Mouse (Mus musculus) liver, embryonic 15.5 days (tissue): Measurements from ENCODE around the gene Man2a1. TPM values are rescaled to one million over a fixed set of nuclear protein-coding genes. Genes with fewer than 3 reads are reported as not detected.

Experiments
- ATAC-seq: fragments of 200-750 bp; cut with Nextera tagmentation; 2 replicates; pipeline ENCODE4 v1.8.0; 2017; ENCODE audit warnings: moderate number of reproducible peaks, mild to moderate bottlenecking, moderate library complexity; ENCODE audit not compliant: insufficient read depth
- H3K27ac ChIP-seq: fragments of 300-500 bp; sonication (generic); replicated peaks from 2 replicates; pipeline ENCODE4 v1.5.1; 2015; ENCODE audit warnings: mild to moderate bottlenecking, inconsistent platforms
- H3K27me3 ChIP-seq: fragments of 300-500 bp; sonication (generic); 2 replicates; pipeline ENCODE4 v1.6.1; 2015; ENCODE audit warnings: mild to moderate bottlenecking, inconsistent platforms
- H3K36me3 ChIP-seq: fragments of 300-500 bp; sonication (generic); replicated peaks from 2 replicates; pipeline ENCODE4 v1.6.1; 2015; ENCODE audit warnings: moderate library complexity, mild to moderate bottlenecking, inconsistent platforms
- H3K4me1 ChIP-seq: fragments of 300-500 bp; sonication (generic); replicated peaks from 2 replicates; pipeline ENCODE4 v1.6.1; 2015; ENCODE audit warnings: inconsistent platforms
- H3K4me2 ChIP-seq: fragments of 300-500 bp; sonication (generic); 2 replicates; pipeline ENCODE4 v1.6.1; 2015; ENCODE audit warnings: moderate library complexity, mild to moderate bottlenecking, inconsistent platforms
- H3K4me3 ChIP-seq: fragments of 300-500 bp; sonication (generic); replicated peaks from 2 replicates; pipeline ENCODE4 v1.5.1; 2015; ENCODE audit warnings: mild to moderate bottlenecking, inconsistent platforms
- H3K9ac ChIP-seq: fragments of 300-500 bp; sonication (generic); 2 replicates; pipeline ENCODE4 v1.6.1; 2015; ENCODE audit warnings: moderate library complexity, mild to moderate bottlenecking, inconsistent platforms
- H3K9me3 ChIP-seq: fragments of 300-500 bp; sonication (generic); replicated peaks from 2 replicates; pipeline ENCODE4 v1.6.1; 2016; ENCODE audit warnings: inconsistent platforms
- WGBS: fragments of 180-500 bp; shearing (Covaris S2); methylation state at CpG from one replicate; pipeline ENCODE4 v1.1.7; 2015; ENCODE audit warnings: mixed read lengths; ENCODE audit not compliant: insufficient replicate concordance; 5-methylcytosine and 5-hydroxymethylcytosine counted together
- polyA plus RNA-seq: library from polyadenylated mRNA; unstranded; fragments of >200 nt; fragmentation: Nextera tagmentation; extraction: Ambion mirVana; gene quantifications from 2 replicates; pipeline ENCODE4 v1.2.1, GENCODE M21; 2015

The Man2a1 gene
- polyA plus RNA-seq, 1 experiment from 2014 or later = 5.0 TPM

DNA sequence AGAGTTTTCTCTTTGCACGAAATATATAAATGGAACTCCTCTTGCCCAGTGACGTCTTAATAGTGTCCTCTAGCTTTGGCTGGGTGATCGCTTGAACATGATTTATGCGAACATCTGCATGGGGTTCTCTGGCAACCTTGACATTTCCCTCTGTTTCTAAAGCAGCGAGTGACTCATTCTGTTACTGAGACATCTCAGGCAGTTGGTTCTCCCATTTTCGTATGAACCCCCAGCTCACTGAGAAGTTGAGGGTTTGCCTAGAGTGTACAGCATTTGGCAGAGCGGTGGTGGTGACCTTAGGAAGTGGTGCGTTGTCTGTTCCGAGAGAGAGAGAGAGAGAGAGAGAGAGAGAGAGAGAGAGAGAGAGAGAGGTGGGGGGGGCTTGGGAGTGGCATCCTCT lies 2.6 kb downstream of the Man2a1 start:
- WGBS = 61% methylated on average over 9 of the region's 9 CpGs
- Histone ChIP-seq H3K27ac (peak overlapping the region; percentile 72), H3K9me3 (no peaks in the 10 kb centered on the region), H3K9ac (0 out of 2 replicates have a peak overlapping the region, but pooled peaks have one; percentile 75), H3K4me1 (peaks cover 64% of the 10 kb centered on the region), H3K4me3 (peak overlapping the region; percentile 71), H3K27me3 (peaks cover 11% of the 10 kb centered on the region), H3K4me2 (peak overlapping the region; percentile 96), H3K36me3 (no peaks in the 10 kb centered on the region; the same call in 1 of the 2 replicates)
- no peak for ATAC-seq

DNA sequence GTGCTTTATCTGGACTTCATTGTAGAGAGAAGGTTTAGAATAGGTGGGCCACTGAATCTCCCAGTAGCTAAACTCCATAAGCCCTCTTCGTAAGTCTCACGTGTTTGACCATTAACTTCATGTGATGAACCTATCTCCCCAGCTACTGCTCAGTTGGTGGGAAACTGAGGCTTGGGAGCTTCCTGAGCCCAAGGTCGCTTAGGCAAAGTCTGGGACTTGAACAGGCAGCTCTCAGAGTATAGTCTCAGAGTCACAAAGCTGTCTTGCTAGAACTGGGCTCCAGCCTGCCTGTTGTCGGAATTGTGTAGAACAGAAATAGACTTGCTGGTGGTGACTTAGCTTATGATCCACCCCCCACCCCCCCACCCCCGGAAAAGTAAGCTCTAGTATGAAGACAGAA lies 3.0 kb downstream of the Man2a1 start:
- Histone ChIP-seq H3K4me2 (peak overlapping the region; percentile 96), H3K4me3 (peak overlapping the region; percentile 71; the same call in 1 of the 2 replicates), H3K36me3 (no peaks in the 10 kb centered on the region; the same call in 1 of the 2 replicates), H3K9ac (no peak overlapping the region), H3K9me3 (no peaks in the 10 kb centered on the region), H3K4me1 (peaks cover 67% of the 10 kb centered on the region), H3K27ac (peak overlapping the region; percentile 72), H3K27me3 (peaks cover 11% of the 10 kb centered on the region)
- WGBS = 68% methylated on average over 5 of the region's 5 CpGs
- ATAC-seq = no peak

DNA sequence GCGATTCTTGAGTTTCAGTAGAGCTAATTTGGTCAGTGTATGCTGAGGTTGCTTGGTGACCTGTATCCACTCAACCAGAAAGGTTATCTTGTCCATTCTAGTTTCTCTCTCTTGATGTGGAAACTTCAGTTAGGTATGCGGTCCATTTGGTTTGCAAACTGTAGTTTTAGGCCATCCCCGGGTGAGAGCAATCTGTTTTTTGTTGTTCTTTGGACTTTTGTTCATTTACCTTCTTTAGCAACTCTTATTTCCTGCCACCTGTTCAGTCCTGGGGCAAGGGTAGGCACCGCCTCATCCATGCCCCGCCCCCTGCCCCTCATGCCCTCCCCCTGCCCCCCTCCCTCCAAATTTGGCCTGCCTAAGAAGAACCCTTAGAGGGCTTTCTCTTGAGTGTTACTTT lies 3.6 kb downstream of the Man2a1 start:
- Histone ChIP-seq H3K36me3 (no peaks in the 10 kb centered on the region; the same call in 1 of the 2 replicates), H3K4me2 (peak overlapping the region; percentile 96; the same call in 1 of the 2 replicates), H3K27ac (peak overlapping the region; percentile 72), H3K9ac (no peak overlapping the region), H3K4me3 (no peak overlapping the region), H3K27me3 (peaks cover 11% of the 10 kb centered on the region), H3K4me1 (peaks cover 70% of the 10 kb centered on the region), H3K9me3 (no peaks in the 10 kb centered on the region)
- WGBS = 65% methylated on average over 5 of the region's 5 CpGs
- 0 out of 2 replicates have a peak, but pooled peaks have one; percentile 8 for ATAC-seq

DNA sequence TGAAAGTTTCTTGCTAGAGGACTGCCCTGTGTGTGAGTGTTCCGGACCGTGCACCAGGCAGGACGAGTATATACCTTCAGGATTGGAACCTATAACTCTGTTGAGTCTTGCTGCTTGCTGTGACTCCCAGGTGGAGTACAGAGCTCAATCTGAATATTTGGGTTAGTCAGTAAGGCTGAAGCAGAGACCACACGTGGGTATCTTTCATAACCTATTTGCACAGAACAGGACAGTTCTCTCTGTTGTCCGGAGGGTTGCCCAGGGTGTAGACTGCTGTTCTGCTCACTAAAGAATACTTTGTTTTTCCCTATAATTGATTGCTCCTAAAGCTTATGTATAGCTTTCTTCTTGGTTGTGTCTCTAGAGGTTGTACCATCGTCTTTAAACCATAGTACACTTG lies 7.7 kb downstream of the Man2a1 start:
- 70% methylated on average over 6 of the region's 6 CpGs for WGBS
- no peak overlapping the region for H3K9ac ChIP-seq

DNA sequence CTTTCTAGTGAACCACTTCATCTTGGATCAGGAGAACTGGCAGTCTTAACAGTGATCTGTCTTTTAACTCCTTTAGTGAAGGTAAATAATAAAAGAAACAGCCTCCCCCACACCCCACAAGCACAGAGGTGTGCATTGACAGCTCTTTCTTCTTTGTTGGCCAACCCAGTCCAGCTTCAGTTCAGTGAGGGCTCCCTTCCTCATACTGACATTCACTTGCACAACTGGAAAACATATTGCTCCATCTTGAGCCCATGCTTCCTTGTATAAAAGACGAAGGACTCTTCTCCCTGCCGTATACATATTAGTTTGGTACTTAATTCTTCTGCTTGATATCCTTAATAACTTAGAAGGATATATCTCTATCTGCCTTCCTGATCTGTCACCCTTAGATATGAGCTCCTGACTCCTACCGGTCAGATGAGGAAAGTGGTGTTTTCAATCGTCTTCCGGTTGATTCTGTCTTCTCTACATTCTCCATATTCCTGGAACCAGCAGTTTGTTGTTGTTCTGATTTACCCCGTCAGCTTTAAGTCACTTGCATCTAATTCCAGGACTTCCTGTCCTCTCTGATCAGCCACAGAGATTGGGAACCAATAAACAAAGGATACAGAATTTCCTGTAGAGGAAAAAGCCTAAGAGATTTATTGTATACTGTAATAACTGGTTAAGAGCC lies 8.5 kb downstream of the Man2a1 start:
- no peak for ATAC-seq
- 47% methylated on average over 6 of the region's 6 CpGs for WGBS
- Histone ChIP-seq H3K27ac (no peak overlapping the region), H3K4me3 (no peak overlapping the region), H3K36me3 (peaks cover 10% of the 10 kb centered on the region; the same call in 1 of the 2 replicates), H3K4me2 (no peak overlapping the region), H3K9me3 (no peaks in the 10 kb centered on the region), H3K9ac (no peak overlapping the region), H3K27me3 (no peaks in the 10 kb centered on the region), H3K4me1 (peaks cover 39% of the 10 kb centered on the region)

More for the DNA sequence above, 7.7 kb downstream of the Man2a1 start:
- ATAC-seq = no peak
- no peaks in the 10 kb centered on the region for H3K27me3 ChIP-seq
- H3K4me3 ChIP-seq = no peak overlapping the region
- no peak overlapping the region for H3K4me2 ChIP-seq
- H3K27ac ChIP-seq = no peak overlapping the region
- no peaks in the 10 kb centered on the region for H3K9me3 ChIP-seq
- peaks cover 40% of the 10 kb centered on the region for H3K4me1 ChIP-seq
- peaks cover 10% of the 10 kb centered on the region; the same call in 1 of the 2 replicates for H3K36me3 ChIP-seq

DNA sequence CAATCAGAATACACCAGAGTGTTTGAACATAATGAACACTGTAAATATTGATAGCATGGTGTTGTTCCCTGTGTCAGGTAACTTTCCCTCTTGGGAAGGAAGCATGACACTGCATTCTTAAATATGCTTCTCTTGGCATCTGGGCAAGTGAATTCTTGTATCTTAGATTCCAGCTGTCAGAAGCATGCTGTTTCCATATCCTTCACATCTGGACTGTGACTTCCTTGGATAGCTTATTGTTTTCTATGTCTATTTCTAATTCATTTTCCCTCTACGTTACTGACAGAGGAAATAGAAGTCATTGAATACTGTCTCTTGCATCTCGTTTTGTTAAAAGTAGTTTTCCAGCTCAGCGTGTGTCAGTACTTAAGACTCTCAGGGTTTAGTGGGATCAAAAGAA lies 9.2 kb downstream of the Man2a1 start:
- H3K27me3 ChIP-seq = no peaks in the 10 kb centered on the region
- H3K4me2 ChIP-seq = no peak overlapping the region
- peaks cover 36% of the 10 kb centered on the region for H3K4me1 ChIP-seq
- no peak overlapping the region for H3K9ac ChIP-seq
- H3K4me3 ChIP-seq = no peak overlapping the region
- H3K27ac ChIP-seq = no peak overlapping the region
- peaks cover 10% of the 10 kb centered on the region; the same call in 1 of the 2 replicates for H3K36me3 ChIP-seq
- ATAC-seq = no peak
- no peaks in the 10 kb centered on the region for H3K9me3 ChIP-seq
- 63% methylated on average over 3 of the region's 3 CpGs for WGBS

DNA sequence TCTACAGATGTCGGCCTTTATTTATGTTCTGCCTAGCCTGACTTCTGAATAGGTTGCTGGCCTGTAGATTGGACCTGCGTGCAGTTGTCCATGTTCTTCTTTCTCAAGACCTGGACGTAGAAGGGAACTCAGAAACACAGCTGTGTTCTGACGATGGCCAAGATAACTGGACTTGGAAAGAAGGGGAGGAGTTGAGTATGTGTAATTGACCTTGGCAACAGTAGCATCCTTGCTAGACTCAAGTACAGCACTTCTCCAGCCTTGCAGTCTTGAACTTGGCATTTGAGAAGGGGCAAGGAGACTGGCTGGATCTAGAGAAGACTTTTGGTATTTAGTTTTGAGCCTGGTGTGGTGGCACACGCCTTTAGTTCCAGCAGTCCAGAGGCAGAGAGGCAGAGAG lies 10.9 kb downstream of the Man2a1 start:
- H3K4me2 ChIP-seq = no peak overlapping the region

DNA sequence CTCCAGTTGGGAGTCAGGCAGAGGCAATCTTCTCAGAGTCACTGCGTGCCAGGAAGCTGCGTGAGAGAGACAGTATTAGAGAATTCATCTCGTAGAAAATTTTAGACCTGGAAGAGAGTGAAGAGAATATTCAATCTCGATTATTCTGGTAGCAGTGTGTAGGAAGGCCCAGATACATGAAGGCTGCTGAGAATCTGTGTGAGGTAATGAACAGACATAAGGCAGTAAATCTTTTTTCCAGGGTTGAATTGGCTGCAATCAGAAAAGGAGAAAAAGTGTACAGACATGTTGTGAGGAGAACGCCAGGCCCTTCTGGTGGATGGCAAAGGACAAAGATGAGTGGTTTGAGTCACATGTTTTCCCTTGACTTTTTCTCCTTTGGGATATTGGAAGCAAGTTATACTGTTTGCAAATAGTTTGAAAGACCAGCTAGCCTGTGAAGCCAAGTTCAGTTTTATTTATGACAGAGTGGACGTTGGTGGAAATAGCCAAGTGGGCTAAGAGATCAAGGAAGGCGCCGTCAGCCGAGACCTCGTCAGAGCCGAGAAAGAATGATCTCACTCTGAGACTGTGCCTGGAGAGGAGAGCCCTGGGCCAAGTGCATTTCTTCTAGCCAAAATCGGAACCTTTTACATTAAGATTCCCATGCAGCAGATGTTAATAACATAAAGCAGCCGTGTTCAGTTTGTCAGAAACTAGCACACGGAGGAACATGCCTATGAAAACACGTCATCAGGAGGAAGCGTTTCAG lies 11.8 kb downstream of the Man2a1 start:
- no peak overlapping the region for H3K4me2 ChIP-seq
- peaks cover 40% of the 10 kb centered on the region for H3K4me1 ChIP-seq
- ATAC-seq = no peak
- 81% methylated on average over 16 of the region's 16 CpGs for WGBS
- H3K27me3 ChIP-seq = no peaks in the 10 kb centered on the region
- H3K9ac ChIP-seq = no peak overlapping the region
- no peaks in the 10 kb centered on the region for H3K9me3 ChIP-seq
- H3K27ac ChIP-seq = no peak overlapping the region
- no peak overlapping the region for H3K4me3 ChIP-seq
- H3K36me3 ChIP-seq = peaks cover 10% of the 10 kb centered on the region; the same call in 1 of the 2 replicates

More for the DNA sequence above, 10.9 kb downstream of the Man2a1 start:
- Histone ChIP-seq H3K36me3 (peaks cover 10% of the 10 kb centered on the region; the same call in 1 of the 2 replicates), H3K27ac (no peak overlapping the region), H3K4me1 (peaks cover 40% of the 10 kb centered on the region), H3K9me3 (no peaks in the 10 kb centered on the region), H3K27me3 (no peaks in the 10 kb centered on the region), H3K4me3 (no peak overlapping the region), H3K9ac (no peak overlapping the region)
- ATAC-seq = no peak
- 80% methylated on average over 5 of the region's 5 CpGs for WGBS

DNA sequence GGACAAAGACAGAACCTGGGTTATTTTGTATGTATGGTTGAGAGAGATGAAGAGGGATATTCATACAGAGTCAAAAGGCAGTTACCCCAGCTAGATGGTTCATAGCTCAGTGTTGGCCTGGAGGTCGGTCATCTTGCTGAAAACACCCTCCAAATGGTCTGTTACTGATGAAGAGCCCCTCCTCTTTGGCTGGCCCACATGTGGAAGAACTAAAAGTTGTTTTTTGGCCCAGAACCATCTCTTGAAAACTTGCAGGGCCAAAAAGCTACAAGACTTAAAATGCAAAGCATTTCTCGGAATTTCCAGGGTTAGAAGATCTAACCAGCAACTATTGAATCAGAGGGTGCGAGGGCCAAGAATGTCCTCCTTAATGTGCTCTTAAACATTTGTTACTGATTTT lies 12.4 kb downstream of the Man2a1 start:
- Histone ChIP-seq H3K9ac (no peak overlapping the region), H3K9me3 (no peaks in the 10 kb centered on the region), H3K27ac (no peak overlapping the region), H3K27me3 (no peaks in the 10 kb centered on the region), H3K4me1 (peaks cover 44% of the 10 kb centered on the region), H3K36me3 (peaks cover 10% of the 10 kb centered on the region; the same call in 1 of the 2 replicates), H3K4me2 (no peak overlapping the region), H3K4me3 (no peak overlapping the region)
- 72% methylated on average over 3 of the region's 3 CpGs for WGBS
- no peak for ATAC-seq

DNA sequence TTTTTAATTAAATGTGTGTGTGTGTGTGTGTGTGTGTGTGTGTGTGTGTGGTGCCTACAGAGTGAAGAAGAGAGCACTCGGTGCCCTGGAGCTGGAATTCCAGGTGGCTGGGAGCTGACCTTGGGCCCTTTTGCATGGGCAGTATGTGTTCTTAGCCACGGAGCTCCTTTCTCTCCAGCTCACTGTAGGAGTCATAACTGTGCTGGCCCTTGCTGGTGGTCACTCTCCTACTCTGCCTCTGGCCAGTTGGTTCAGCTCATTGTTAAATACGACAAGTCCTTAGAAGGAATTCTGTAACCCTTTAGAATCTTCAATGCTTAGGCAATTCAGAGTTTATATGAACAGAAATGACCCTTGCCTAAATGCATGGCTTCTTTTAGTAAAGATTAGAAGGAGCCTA lies 12.8 kb downstream of the Man2a1 start:
- no peaks in the 10 kb centered on the region for H3K9me3 ChIP-seq
- no peaks in the 10 kb centered on the region for H3K27me3 ChIP-seq
- no peak overlapping the region for H3K27ac ChIP-seq
- 66% methylated on average over 3 of the region's 3 CpGs for WGBS
- peaks cover 43% of the 10 kb centered on the region for H3K4me1 ChIP-seq
- no peak overlapping the region for H3K9ac ChIP-seq
- 0 out of 2 replicates have a peak, but pooled peaks cover 10% of the 10 kb centered on the region for H3K36me3 ChIP-seq
- no peak overlapping the region for H3K4me3 ChIP-seq
- no peak overlapping the region for H3K4me2 ChIP-seq
- ATAC-seq = no peak

DNA sequence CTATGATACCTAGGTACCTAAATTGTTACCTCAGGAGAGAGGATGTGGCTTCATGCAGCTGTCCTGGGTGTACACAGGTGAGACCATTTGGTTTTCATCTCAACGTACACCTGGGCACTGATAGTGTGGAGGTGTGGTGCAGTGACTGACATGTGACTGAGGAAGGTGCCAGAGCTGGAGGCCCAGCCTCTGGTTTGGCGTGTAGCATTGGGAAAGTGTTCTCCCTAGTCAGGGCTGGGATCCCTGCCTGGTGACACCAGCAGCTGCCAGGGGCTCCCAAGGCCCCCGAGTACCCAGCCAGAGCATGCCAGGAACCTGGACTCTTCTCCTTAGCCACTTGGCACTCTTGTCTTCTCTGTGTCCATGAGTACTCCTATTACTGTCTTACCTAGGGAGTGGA lies 14.3 kb downstream of the Man2a1 start:
- no peak overlapping the region for H3K27ac ChIP-seq
- no peak overlapping the region for H3K9ac ChIP-seq
- WGBS = 69% methylated on average over 3 of the region's 3 CpGs
- no peaks in the 10 kb centered on the region for H3K27me3 ChIP-seq
- H3K9me3 ChIP-seq = no peaks in the 10 kb centered on the region
- no peak overlapping the region for H3K4me3 ChIP-seq
- H3K4me1 ChIP-seq = peaks cover 47% of the 10 kb centered on the region
- H3K36me3 ChIP-seq = 0 out of 2 replicates have a peak, but pooled peaks cover 10% of the 10 kb centered on the region
- H3K4me2 ChIP-seq = no peak overlapping the region
- ATAC-seq = no peak
